Mouse (Mus musculus) frontal cortex, postnatal 36 days (tissue): ENCODE data around the gene Glmn.

Source experiments
- DNase-seq, 2 experiments: peaks; one replicate each; pipeline ENCODE4 v3.0.0; 2022; ENCODE audit warnings: low spot score in 2 of 2

Glmn gene

DNA sequence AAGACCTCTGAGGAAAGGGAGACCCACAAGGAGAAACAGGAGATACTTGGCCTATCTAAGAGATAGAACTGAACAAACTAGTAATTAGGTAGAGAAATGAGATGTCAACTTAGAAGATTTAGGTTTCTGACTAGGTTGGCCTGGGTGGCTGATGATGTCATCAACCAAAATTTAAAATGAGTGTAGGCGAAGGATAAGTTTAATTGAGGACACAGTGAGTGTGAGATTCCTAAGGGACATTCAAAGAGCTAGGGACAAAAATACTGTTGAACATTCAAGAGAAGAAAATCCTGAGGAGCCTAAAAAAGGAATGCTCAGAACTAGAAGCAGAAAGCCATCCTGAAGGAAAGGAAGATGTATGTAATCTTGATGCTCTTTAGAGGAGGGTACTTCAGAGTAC is 81.6 kb downstream of the Glmn start:
- DNase-seq = no peak

GRCm38 (mm10) chr5:107515453-107515852 is 82.2 kb downstream of the Glmn start:
- DNase-seq = no peak

GRCm38 (mm10) chr5:107513583-107513982 is 84.1 kb downstream of the Glmn start:
- DNase-seq = peak in 1 of 2 experiments; percentile 55

DNA sequence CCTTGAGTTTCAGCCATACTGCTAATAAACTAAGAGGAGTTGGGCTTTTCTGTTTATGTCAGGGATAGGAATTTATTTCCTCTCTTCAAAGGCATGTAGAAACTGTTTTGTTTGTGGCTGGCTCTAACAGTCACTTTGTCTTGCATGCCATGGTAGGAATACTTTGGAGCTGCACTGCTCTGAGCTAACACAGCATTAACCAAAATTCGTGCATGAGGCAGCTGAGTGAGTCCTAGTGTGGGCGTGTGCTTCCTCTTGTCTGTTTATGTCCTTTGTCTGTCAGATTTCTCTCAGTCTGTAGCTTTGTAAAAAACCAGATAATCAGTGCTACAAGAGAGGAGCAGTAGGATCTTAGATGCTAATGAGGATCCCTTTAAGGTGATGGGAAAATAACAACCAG is 86.4 kb downstream of the Glmn start:
- no peak for DNase-seq

DNA sequence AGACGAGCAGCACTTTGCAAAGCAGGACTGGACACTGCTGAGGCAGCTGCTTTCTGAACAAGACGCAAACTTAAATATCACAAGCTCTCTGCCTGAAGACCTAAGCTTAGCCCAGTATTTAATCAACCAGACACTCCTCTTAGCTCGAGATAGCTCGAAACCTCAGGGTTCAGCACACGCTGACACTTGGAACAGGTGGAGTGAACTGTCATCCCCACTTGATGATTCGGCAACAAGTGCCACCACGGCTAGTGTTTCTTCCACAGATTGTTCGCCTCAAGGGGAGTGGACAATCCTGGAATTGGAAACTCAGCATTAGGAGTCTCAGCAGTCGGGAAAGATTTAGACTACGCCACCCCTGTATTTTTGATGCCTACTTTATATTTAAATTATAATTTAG is 87.2 kb downstream of the Glmn start:
- DNase-seq = no peak

DNA sequence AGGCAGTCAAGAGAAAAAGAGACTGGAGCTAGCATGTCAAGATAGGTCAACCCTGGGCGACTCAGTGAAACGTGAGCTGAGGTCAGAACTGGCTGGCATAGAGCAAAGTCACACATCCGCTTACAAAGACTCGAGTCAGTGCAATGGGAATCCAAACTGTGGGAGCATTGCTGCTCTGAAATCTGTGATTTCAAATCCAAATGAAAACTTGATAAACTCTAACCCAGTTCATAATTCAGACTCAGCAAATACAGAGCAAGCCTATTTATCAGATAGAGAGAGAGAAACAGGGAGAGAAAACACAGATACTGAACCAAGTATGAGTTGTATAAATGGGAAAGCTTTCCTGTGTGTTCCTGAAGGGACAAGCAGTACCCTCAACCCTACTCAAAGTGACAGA is 90.4 kb downstream of the Glmn start, which contains the start of gene Gm42669:
Gene Gm42669 (plus strand): TSS at position 301 of the 400 bp plus-strand sequence.
- no peak for DNase-seq

GRCm38 (mm10) chr5:107500741-107501140 is 96.9 kb downstream of the Glmn start:
- DNase-seq = no peak

GRCm38 (mm10) chr5:107499891-107500535 is 97.7 kb downstream of the Glmn start:
- no peak for DNase-seq
